Mouse (Mus musculus): ENCODE measurements at regions not wholly inside any gene's neighbourhood (a gene's known extent, or its start where the extent isn't known, plus 50 kb on each side); places are given as distances from the start of the nearest gene placed in this dataset.

DNA sequence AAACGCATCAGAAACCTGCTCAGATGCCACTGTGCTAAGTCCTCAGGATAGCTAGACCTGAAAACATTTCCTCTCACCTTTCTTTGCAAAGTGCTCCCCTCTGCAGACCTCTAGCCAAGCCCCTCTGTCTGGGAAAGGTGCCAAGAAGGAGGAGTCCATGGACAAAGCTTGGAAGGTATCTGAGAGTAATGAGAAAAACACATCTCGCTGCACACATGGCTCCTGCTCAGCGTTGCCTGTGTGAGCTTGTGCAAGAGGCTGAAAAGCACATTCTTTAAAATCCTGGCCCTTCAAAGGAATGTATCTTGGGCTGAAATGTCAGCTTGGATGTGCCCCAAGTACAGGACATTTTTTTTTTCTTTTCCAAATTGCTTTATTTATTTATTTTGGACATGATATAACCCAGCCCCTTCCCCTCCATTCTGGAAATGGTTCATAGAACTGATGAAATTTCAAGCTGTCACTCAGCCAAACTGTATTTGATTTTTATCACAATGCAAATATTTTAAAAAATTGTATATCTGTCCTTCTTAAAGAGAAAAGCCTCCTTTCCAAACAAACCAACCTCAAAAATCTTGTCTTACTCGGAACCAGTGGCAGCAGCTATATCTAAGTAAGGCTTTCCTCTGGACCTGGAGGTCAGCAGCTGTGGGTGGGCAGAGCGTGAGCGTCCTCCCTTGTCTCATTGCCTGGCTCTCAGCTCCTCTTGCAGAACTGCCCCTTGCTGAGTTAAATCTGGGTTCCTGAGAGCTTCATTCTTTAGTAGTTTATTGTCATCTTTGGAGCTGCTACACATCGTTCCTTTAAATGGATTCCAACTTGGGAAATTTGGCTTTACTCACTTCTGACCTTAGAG, 119.4 kb upstream of the Klhl29 start:
- no peak overlapping the region for H3K27ac ChIP-seq
- no peak overlapping the region for H3K4me3 ChIP-seq
- no peak for TF ChIP-seq EP300 (IDR thresholded peaks at IDR 0.05; ENCODE audit: insufficient read depth, low read depth, low read length)
- TF ChIP-seq POLR2A (IDR thresholded peaks at IDR 0.05; ENCODE audit: insufficient read depth, low read depth, low read length), result no peak
- no peak for TF ChIP-seq CTCF (IDR thresholded peaks at IDR 0.05)
- intact Hi-C loops (cut with DNase I), result no loop called here
- no peaks in the 10 kb centered on the region for H3K36me3 ChIP-seq (ENCODE audit: control insufficient read depth, insufficient read depth, low read length)
- no peak for DNase-seq
- H3K4me1 ChIP-seq (ENCODE audit: control insufficient read depth, insufficient read depth, low read length), result no peaks in the 10 kb centered on the region
- H3K9ac ChIP-seq (ENCODE audit: low read depth, low read length), result no peak overlapping the region
- H3K79me2 ChIP-seq (replicated peaks; ENCODE audit: control insufficient read depth, insufficient read depth, low read length), result no peaks in the 10 kb centered on the region
- WGBS, result 36% methylated on average over 7 of the region's 7 CpGs
- no peaks in the 10 kb centered on the region for H3K27me3 ChIP-seq (ENCODE audit: control insufficient read depth, insufficient read depth, low read length)

GRCm38 (mm10) chr12:5464250-5464899, 88.9 kb upstream of the Klhl29 start:
- Histone ChIP-seq H3K4me3 (no peak overlapping the region), H3K27me3 (ENCODE audit: control insufficient read depth, insufficient read depth, low read length) (no peaks in the 10 kb centered on the region), H3K27ac (no peak overlapping the region), H3K79me2 (replicated peaks; ENCODE audit: control insufficient read depth, insufficient read depth, low read length) (no peaks in the 10 kb centered on the region), H3K9ac (ENCODE audit: low read depth, low read length) (no peak overlapping the region), H3K4me1 (ENCODE audit: control insufficient read depth, insufficient read depth, low read length) (no peaks in the 10 kb centered on the region), H3K36me3 (ENCODE audit: control insufficient read depth, insufficient read depth, low read length) (no peaks in the 10 kb centered on the region)
- no peak for DNase-seq
- 79% methylated on average over 9 of the region's 9 CpGs for WGBS
- intact Hi-C loops (cut with DNase I), result no loop called here
- TF ChIP-seq EP300 (IDR thresholded peaks at IDR 0.05; ENCODE audit: insufficient read depth, low read depth, low read length) (no peak), CTCF (IDR thresholded peaks at IDR 0.05) (no peak), POLR2A (IDR thresholded peaks at IDR 0.05; ENCODE audit: insufficient read depth, low read depth, low read length) (no peak)

DNA sequence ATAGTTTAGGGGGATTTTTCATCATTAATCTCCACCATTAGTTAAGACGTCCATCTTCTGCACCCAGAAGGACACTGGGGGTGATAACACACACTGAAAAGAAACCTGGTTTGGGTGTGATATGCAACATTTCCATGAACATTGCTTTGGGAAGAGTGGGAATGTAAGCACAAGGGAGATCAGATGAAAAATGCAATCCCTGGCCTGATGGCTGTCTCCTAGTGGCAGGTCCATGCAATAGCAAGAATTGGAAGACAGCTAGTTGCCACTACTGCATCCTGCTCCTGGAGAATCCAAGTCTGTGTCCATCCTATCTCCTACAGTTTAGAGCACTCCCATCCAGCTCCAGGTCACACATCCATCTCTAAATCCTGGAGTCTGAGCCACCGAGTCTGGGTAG, 77.7 kb upstream of the Klhl29 start:
- TF ChIP-seq POLR2A (IDR thresholded peaks at IDR 0.05; ENCODE audit: insufficient read depth, low read depth, low read length) (no peak), CTCF (IDR thresholded peaks at IDR 0.05) (peak; percentile 31; the same call in 1 of the 2 replicates)
- H3K4me1 ChIP-seq (ENCODE audit: control insufficient read depth, insufficient read depth, low read length), result no peaks in the 10 kb centered on the region
- WGBS, result 79% methylated on average over 2 of the region's 2 CpGs
- no peak overlapping the region for H3K4me3 ChIP-seq
- H3K36me3 ChIP-seq (ENCODE audit: control insufficient read depth, insufficient read depth, low read length), result no peaks in the 10 kb centered on the region
- H3K27ac ChIP-seq, result no peak overlapping the region
- no peak overlapping the region for H3K9ac ChIP-seq (ENCODE audit: low read depth, low read length)
- H3K79me2 ChIP-seq (replicated peaks; ENCODE audit: control insufficient read depth, insufficient read depth, low read length), result 0 out of 2 replicates have a peak, but pooled peaks cover 1% of the 10 kb centered on the region
- intact Hi-C loops (cut with DNase I), result loop anchor here (5.0 kb wide), 1 partner anchor 311 kb away; no protein-coding TSS in a partner anchor
- no peak for DNase-seq
- no peaks in the 10 kb centered on the region for H3K27me3 ChIP-seq (ENCODE audit: control insufficient read depth, insufficient read depth, low read length)

DNA sequence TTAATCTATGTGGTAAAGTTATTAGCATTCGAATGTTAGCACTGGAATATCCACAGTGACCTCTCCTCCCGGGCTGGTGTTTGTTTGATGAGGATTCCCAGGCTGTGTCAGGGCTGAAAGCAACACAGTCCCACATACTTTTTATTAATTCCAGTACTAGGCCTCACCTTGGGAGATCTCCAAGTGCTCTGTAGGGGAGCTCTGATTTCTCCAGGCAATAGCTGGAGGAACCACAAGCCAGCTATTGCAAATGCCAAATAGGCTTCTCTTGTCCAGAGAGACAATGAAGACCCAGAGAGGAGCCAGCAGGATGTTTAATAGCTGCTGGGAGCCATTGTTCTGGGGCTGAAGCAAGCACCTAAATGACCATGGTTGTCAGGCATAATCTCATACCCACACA, 68.2 kb upstream of the Klhl29 start:
- DNase-seq, result no peak
- H3K27ac ChIP-seq, result no peak overlapping the region
- no peak overlapping the region for H3K9ac ChIP-seq (ENCODE audit: low read depth, low read length)
- intact Hi-C loops (cut with DNase I), result no loop called here
- no peaks in the 10 kb centered on the region for H3K79me2 ChIP-seq (replicated peaks; ENCODE audit: control insufficient read depth, insufficient read depth, low read length)
- no peaks in the 10 kb centered on the region for H3K36me3 ChIP-seq (ENCODE audit: control insufficient read depth, insufficient read depth, low read length)
- no peak overlapping the region for H3K4me3 ChIP-seq
- H3K27me3 ChIP-seq (ENCODE audit: control insufficient read depth, insufficient read depth, low read length), result no peaks in the 10 kb centered on the region
- H3K4me1 ChIP-seq (ENCODE audit: control insufficient read depth, insufficient read depth, low read length), result no peaks in the 10 kb centered on the region
- WGBS, result 74% methylated on average over 2 of the region's 2 CpGs
- no peak for TF ChIP-seq CTCF (IDR thresholded peaks at IDR 0.05)
- TF ChIP-seq EP300 (IDR thresholded peaks at IDR 0.05; ENCODE audit: insufficient read depth, low read depth, low read length), result no peak
- TF ChIP-seq POLR2A (IDR thresholded peaks at IDR 0.05; ENCODE audit: insufficient read depth, low read depth, low read length), result no peak

DNA sequence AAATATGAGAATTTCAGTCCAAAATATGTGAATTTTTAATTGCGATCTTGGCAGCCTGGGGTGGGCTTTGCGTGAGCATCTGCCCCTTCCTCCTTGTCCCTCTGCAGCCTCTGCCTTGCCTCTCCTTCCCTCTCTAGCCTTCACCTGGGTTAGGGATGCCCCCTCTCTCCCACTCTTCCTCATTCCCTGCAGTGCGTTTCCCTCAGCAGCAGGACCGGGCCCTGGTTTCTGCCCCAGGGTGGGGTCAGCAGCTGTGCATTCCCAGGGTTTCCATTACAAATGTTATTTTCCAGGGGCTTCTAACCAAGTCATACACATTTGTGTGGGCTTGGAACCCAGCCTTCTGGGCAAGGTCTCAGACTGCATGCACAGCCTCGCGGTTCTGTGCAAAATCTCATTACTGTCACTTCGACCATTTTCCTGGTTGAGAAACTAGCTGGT, 67.6 kb upstream of the Klhl29 start:
- Histone ChIP-seq H3K9ac (ENCODE audit: low read depth, low read length) (no peak overlapping the region), H3K27me3 (ENCODE audit: control insufficient read depth, insufficient read depth, low read length) (no peaks in the 10 kb centered on the region), H3K36me3 (ENCODE audit: control insufficient read depth, insufficient read depth, low read length) (no peaks in the 10 kb centered on the region), H3K4me1 (ENCODE audit: control insufficient read depth, insufficient read depth, low read length) (no peaks in the 10 kb centered on the region), H3K79me2 (replicated peaks; ENCODE audit: control insufficient read depth, insufficient read depth, low read length) (no peaks in the 10 kb centered on the region), H3K4me3 (no peak overlapping the region), H3K27ac (no peak overlapping the region)
- TF ChIP-seq POLR2A (IDR thresholded peaks at IDR 0.05; ENCODE audit: insufficient read depth, low read depth, low read length) (no peak), EP300 (IDR thresholded peaks at IDR 0.05; ENCODE audit: insufficient read depth, low read depth, low read length) (no peak), CTCF (IDR thresholded peaks at IDR 0.05) (no peak)
- WGBS, result 83% methylated on average over 7 of the region's 7 CpGs
- no peak for DNase-seq
- intact Hi-C loops (cut with DNase I), result no loop called here

GRCm38 (mm10) chr12:5442679-5443078, 67.2 kb upstream of the Klhl29 start:
- no peaks in the 10 kb centered on the region for H3K79me2 ChIP-seq (replicated peaks; ENCODE audit: control insufficient read depth, insufficient read depth, low read length)
- no peak for TF ChIP-seq EP300 (IDR thresholded peaks at IDR 0.05; ENCODE audit: insufficient read depth, low read depth, low read length)
- TF ChIP-seq POLR2A (IDR thresholded peaks at IDR 0.05; ENCODE audit: insufficient read depth, low read depth, low read length), result no peak
- no peak for TF ChIP-seq CTCF (IDR thresholded peaks at IDR 0.05)
- H3K36me3 ChIP-seq (ENCODE audit: control insufficient read depth, insufficient read depth, low read length), result no peaks in the 10 kb centered on the region
- no peak for DNase-seq
- no peaks in the 10 kb centered on the region for H3K4me1 ChIP-seq (ENCODE audit: control insufficient read depth, insufficient read depth, low read length)
- no peak overlapping the region for H3K27ac ChIP-seq
- H3K9ac ChIP-seq (ENCODE audit: low read depth, low read length), result no peak overlapping the region
- H3K27me3 ChIP-seq (ENCODE audit: control insufficient read depth, insufficient read depth, low read length), result no peaks in the 10 kb centered on the region
- intact Hi-C loops (cut with DNase I), result no loop called here
- no peak overlapping the region for H3K4me3 ChIP-seq
- 87% methylated on average over 5 of the region's 5 CpGs for WGBS

Data from heart, adult 2 months (tissue).